Mouse (Mus musculus): ENCODE data around the gene Msi1.
"Not testable (repeated sequence)": the region's sequence is repeated elsewhere in the genome, so short reads cannot be mapped to it uniquely, and the experiment has no call there.

The Msi1 gene

DNA sequence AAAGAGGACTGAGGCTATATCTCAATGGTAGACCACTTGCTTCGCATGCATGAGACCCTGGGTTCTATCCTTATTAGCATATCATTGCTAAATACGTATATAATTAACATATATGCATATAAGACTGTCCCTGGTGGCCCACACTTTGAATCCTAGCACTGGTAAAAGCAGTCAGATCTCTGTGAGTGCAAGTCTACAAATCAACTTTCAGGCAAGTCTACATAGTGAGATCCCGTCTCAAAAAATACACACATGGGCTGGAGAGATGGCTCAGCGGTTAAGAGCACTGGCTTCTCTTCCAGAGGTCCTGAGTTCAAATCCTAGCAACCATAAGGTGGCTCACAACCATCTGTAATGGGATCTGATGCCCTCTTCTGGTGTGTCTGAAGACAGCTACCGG, 61.7 kb downstream of the Msi1 start:
- DNase-seq, result no peak

DNA sequence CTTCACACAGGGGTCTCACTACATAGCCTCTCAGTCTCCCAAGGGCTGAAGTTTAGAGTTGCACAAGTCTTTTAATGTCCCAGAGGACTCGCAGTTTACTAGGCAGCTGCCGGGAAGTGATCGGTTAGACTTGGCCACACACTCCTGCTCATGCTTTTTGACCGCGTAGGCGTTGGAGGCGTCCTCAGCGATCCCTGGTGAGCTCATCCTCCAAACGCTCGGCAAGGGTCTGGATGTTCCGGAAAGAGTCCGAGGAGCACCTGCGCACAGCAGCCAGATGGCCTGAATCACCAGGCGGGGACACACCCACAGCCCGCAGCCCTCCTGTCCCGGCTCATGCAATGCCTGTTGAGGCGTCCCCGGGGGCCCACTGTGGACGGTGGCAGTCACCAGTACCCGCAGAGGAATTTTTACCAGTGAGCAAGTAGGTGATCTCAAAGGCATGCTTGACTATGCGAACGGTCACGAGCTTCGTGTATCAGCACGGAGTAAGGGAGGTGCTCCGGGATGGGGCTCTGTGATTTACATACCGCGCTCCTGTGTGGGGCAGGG, 62.4 kb downstream of the Msi1 start:
- peak; percentile 41 for DNase-seq

DNA sequence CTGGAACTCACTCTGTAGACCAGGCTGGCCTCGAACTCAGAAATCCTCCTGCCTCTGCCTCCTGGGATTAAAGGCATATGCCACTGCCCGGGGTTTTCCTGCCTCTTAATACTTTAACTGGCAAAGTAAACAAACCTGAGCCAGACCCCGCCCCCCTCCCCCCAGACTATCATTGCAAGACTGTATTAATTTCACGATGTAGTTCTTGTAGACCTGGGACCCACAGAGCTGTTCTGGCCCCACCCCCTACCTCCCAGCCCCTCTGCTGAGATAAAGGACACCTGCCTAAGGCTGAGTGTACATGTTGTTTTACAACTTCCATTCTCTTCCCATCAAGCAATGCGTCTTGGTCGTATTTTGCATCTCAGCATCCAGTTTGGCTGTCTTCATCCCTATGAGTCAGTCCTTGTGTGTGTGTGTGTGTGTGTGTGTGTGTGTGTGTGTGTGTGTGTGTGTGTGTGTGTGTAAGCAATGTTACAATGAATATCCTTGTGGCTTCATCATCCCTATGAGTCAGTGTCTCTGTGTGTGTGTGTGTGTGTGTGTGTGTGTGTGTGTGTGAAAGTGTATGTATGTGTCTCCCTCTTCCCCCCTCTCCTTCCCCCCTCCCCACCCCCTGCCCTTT, 63.4 kb downstream of the Msi1 start:
- DNase-seq, result no peak

- no peak for DNase-seq
Observed at GRCm38 (mm10) chr5:115493441-115493840, 64.0 kb downstream of the Msi1 start.

DNA sequence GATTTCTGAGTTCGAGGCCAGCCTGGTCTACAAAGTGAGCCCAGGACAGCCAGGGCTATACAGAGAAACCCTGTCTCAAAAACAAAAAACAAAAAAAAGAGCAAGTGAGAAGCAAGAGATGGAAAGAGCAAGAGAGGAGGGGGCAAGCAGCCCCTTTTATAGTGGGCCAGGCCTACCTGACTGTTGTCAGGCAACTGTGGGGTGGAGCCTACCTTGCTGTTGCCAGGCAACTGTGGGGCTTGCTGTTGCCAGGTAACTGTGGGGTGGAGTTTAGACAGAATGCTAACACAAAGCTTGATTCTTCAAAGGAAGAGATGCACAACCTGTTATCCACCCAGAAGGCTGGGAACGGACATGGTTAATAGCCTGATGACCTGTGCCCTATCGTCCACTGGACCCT, 66.2 kb downstream of the Msi1 start:
- DNase-seq, result not testable (repeated sequence)

DNA sequence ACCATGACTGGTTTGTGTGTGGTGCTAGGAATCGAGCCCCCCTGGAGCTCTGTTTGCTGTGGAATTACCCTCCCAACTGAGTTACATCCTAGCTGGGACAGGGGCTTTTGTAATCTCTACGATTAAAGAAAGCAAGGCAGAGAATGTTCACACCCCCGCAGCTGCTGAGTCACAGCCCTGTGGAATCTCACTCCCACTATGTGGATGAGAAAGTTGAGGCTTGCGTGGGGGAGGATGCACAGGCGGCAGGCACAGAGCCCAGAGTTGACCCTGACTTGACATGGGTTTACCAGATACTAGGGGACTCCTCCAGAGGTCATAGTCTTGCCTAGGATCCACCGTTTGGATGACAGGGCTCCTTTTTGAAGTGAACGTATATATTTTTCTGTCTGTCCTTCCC, 67.6 kb downstream of the Msi1 start:
- DNase-seq, result no peak

- DNase-seq, result no peak
Observed at GRCm38 (mm10) chr5:115498307-115499240, 69.2 kb downstream of the Msi1 start.

DNA sequence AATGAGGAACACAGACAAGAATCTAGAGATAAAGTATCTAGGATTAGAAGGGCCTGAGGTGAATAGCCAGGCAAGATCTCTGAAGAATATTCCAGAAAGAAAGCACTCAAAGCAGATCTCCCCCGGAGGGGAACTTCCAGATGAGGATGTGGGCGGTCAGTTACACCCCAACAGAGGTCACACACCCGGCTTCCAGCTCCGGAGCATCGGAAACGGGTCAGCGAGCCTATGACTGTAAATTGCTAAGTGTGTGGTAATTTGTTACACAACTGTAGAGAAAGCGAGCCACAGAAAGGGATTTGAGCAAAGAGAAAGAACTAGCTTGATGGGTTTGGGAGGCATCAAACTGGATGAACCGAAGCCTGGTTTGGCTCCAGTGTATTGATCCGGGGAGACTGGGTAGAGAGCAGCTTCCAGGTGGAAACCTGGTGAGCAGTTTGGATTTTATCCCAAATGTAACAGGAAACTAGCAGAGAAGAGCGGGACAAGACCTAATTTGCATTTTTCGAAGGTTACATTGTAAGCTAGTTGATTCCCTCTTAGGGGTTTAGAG, 71.1 kb downstream of the Msi1 start:
- DNase-seq, result no peak

GRCm38 (mm10) chr5:115503035-115503434, 73.6 kb downstream of the Msi1 start:
- no peak for DNase-seq
